Mouse (Mus musculus) heart, embryonic 16.5 days (tissue): ENCODE data around the gene Ccl22. TPM values are rescaled to one million over a fixed set of nuclear protein-coding genes. Genes with fewer than 3 reads are reported as not detected.

Experiments
- ATAC-seq: fragments of 200-750 bp; cut with Nextera tagmentation; replicated peaks from 2 replicates; pipeline ENCODE4 v1.8.0; 2017; ENCODE audit warnings: moderate number of reproducible peaks; ENCODE audit not compliant: insufficient read depth, low FRiP score; ENCODE audit errors: extremely low read depth
- H3K27ac ChIP-seq: fragments of 300-500 bp; sonication (generic); 2 replicates; pipeline ENCODE4 v1.5.1; 2014; ENCODE audit warnings: mild to moderate bottlenecking, low read length, control low read depth, moderate library complexity
- H3K27me3 ChIP-seq: fragments of 300-500 bp; sonication (generic); 2 replicates; pipeline ENCODE4 v1.6.1; 2014; ENCODE audit warnings: low read length, mixed read lengths; ENCODE audit not compliant: control insufficient read depth, insufficient read depth
- H3K36me3 ChIP-seq: fragments of 300-500 bp; sonication (generic); 2 replicates; pipeline ENCODE4 v1.6.1; 2014; ENCODE audit not compliant: control insufficient read depth, insufficient read depth
- H3K4me1 ChIP-seq: fragments of 300-500 bp; sonication (generic); 2 replicates; pipeline ENCODE4 v1.6.1; 2014; ENCODE audit warnings: low read length, mixed read lengths; ENCODE audit not compliant: control insufficient read depth, insufficient read depth
- H3K4me2 ChIP-seq: fragments of 300-500 bp; sonication (generic); 2 replicates; pipeline ENCODE4 v1.6.1; 2014; ENCODE audit warnings: low read depth, mild to moderate bottlenecking, control low read depth, low read length
- H3K4me3 ChIP-seq: fragments of 300-500 bp; sonication (generic); 2 replicates; pipeline ENCODE4 v1.5.1; 2014; ENCODE audit warnings: mild to moderate bottlenecking, control low read depth, low read length
- H3K9ac ChIP-seq: fragments of 300-500 bp; sonication (generic); 2 replicates; pipeline ENCODE4 v1.6.1; 2014; ENCODE audit warnings: low read length, control low read depth
- H3K9me3 ChIP-seq: fragments of 300-500 bp; sonication (generic); replicated peaks from 2 replicates; pipeline ENCODE4 v1.6.1; 2016; ENCODE audit warnings: low read length; ENCODE audit not compliant: control insufficient read depth
- WGBS: fragments of 180-500 bp; shearing (Covaris S2); extraction: QIAGEN DNeasy Blood & Tissue Kit; methylation state at CpG from one replicate; pipeline ENCODE4 v1.1.7; 2014; 5-methylcytosine and 5-hydroxymethylcytosine counted together
- polyA plus RNA-seq: library from polyadenylated mRNA; unstranded; fragments of >200 nt; fragmentation: Nextera tagmentation; extraction: Ambion mirVana; gene quantifications from 2 replicates; pipeline ENCODE4 v1.2.1, GENCODE M21; 2015

Gene Ccl22
- polyA plus RNA-seq, 1 experiment from 2014 or later, result 0.16 TPM

GRCm38 (mm10) chr8:94744972-94745371 is 418 bp upstream of the Ccl22 start:
- no peak overlapping the region for H3K4me2 ChIP-seq
- no peak overlapping the region for H3K9ac ChIP-seq
- 71% methylated on average over 9 of the region's 9 CpGs for WGBS
- H3K4me1 ChIP-seq, result no peaks in the 10 kb centered on the region
- no peaks in the 10 kb centered on the region for H3K27me3 ChIP-seq
- no peak overlapping the region for H3K4me3 ChIP-seq
- H3K36me3 ChIP-seq, result no peaks in the 10 kb centered on the region
- no peak for ATAC-seq
- no peak overlapping the region for H3K27ac ChIP-seq
- 0 out of 2 replicates have a peak, but pooled peaks cover 2% of the 10 kb centered on the region for H3K9me3 ChIP-seq

GRCm38 (mm10) chr8:94746832-94747231 is 1.4 kb downstream of the Ccl22 start:
- Histone ChIP-seq H3K4me1 (no peaks in the 10 kb centered on the region), H3K27ac (no peak overlapping the region), H3K36me3 (no peaks in the 10 kb centered on the region), H3K9ac (no peak overlapping the region), H3K27me3 (no peaks in the 10 kb centered on the region), H3K4me2 (no peak overlapping the region), H3K9me3 (no peaks in the 10 kb centered on the region), H3K4me3 (no peak overlapping the region)
- no peak for ATAC-seq
- 75% methylated on average over 8 of the region's 8 CpGs for WGBS

GRCm38 (mm10) chr8:94748363-94748762 is 3.0 kb downstream of the Ccl22 start:
- H3K4me2 ChIP-seq, result no peak overlapping the region
- H3K27ac ChIP-seq, result no peak overlapping the region
- H3K36me3 ChIP-seq, result no peaks in the 10 kb centered on the region
- ATAC-seq, result no peak
- 53% methylated on average over 4 of the region's 4 CpGs for WGBS
- no peaks in the 10 kb centered on the region for H3K4me1 ChIP-seq
- H3K9ac ChIP-seq, result no peak overlapping the region
- H3K27me3 ChIP-seq, result no peaks in the 10 kb centered on the region
- H3K9me3 ChIP-seq, result no peaks in the 10 kb centered on the region
- no peak overlapping the region for H3K4me3 ChIP-seq

GRCm38 (mm10) chr8:94749942-94750341 is 4.6 kb downstream of the Ccl22 start:
- Histone ChIP-seq H3K4me3 (no peak overlapping the region), H3K4me1 (no peaks in the 10 kb centered on the region), H3K9ac (no peak overlapping the region), H3K27me3 (no peaks in the 10 kb centered on the region), H3K27ac (no peak overlapping the region), H3K4me2 (no peak overlapping the region), H3K9me3 (no peaks in the 10 kb centered on the region), H3K36me3 (no peaks in the 10 kb centered on the region)
- 79% methylated on average over 3 of the region's 3 CpGs for WGBS
- no peak for ATAC-seq

- 79% methylated on average over 10 of the region's 10 CpGs for WGBS
- Histone ChIP-seq H3K4me3 (no peak overlapping the region), H3K9ac (no peak overlapping the region), H3K4me1 (no peaks in the 10 kb centered on the region), H3K4me2 (no peak overlapping the region), H3K9me3 (no peaks in the 10 kb centered on the region), H3K27me3 (no peaks in the 10 kb centered on the region), H3K36me3 (no peaks in the 10 kb centered on the region), H3K27ac (no peak overlapping the region)
- ATAC-seq, result no peak
Measured at GRCm38 (mm10) chr8:94751023-94751849, 5.8 kb downstream of the Ccl22 start.

- Histone ChIP-seq H3K27ac (no peak overlapping the region), H3K36me3 (no peaks in the 10 kb centered on the region), H3K4me2 (no peak overlapping the region), H3K27me3 (no peaks in the 10 kb centered on the region), H3K9ac (no peak overlapping the region), H3K4me1 (no peaks in the 10 kb centered on the region), H3K9me3 (no peaks in the 10 kb centered on the region), H3K4me3 (no peak overlapping the region)
- ATAC-seq, result no peak
- WGBS, result 84% methylated on average over 2 of the region's 2 CpGs
Measured at GRCm38 (mm10) chr8:94754006-94754405, 8.6 kb downstream of the Ccl22 start.

GRCm38 (mm10) chr8:94754486-94754885 is 9.1 kb downstream of the Ccl22 start:
- Histone ChIP-seq H3K4me2 (no peak overlapping the region), H3K27me3 (no peaks in the 10 kb centered on the region), H3K4me3 (no peak overlapping the region), H3K9ac (no peak overlapping the region), H3K36me3 (no peaks in the 10 kb centered on the region), H3K9me3 (no peaks in the 10 kb centered on the region), H3K4me1 (no peaks in the 10 kb centered on the region), H3K27ac (no peak overlapping the region)
- no peak for ATAC-seq
- WGBS, result 66% methylated on average over 2 of the region's 2 CpGs

GRCm38 (mm10) chr8:94767035-94767434 is 21.6 kb downstream of the Ccl22 start:
- H3K9me3 ChIP-seq, result no peaks in the 10 kb centered on the region
- H3K9ac ChIP-seq, result no peak overlapping the region
- 59% methylated on average over 9 of the region's 9 CpGs for WGBS
- H3K27me3 ChIP-seq, result peaks cover 16% of the 10 kb centered on the region
- H3K4me3 ChIP-seq, result no peak overlapping the region
- H3K36me3 ChIP-seq, result no peaks in the 10 kb centered on the region
- peaks cover 12% of the 10 kb centered on the region for H3K4me1 ChIP-seq
- no peak overlapping the region for H3K27ac ChIP-seq
- ATAC-seq, result no peak
- H3K4me2 ChIP-seq, result no peak overlapping the region

- Histone ChIP-seq H3K9me3 (no peaks in the 10 kb centered on the region), H3K9ac (no peak overlapping the region), H3K27me3 (peaks cover 16% of the 10 kb centered on the region), H3K4me3 (no peak overlapping the region), H3K27ac (no peak overlapping the region), H3K4me2 (no peak overlapping the region; the same call in 1 of the 2 replicates), H3K36me3 (no peaks in the 10 kb centered on the region), H3K4me1 (peaks cover 18% of the 10 kb centered on the region)
- no peak for ATAC-seq
- WGBS, result 37% methylated on average over 6 of the region's 6 CpGs
Measured at GRCm38 (mm10) chr8:94770945-94771344, 25.6 kb downstream of the Ccl22 start.
